Mouse (Mus musculus): ENCODE data around the gene Smim4.

The Smim4 gene

DNA sequence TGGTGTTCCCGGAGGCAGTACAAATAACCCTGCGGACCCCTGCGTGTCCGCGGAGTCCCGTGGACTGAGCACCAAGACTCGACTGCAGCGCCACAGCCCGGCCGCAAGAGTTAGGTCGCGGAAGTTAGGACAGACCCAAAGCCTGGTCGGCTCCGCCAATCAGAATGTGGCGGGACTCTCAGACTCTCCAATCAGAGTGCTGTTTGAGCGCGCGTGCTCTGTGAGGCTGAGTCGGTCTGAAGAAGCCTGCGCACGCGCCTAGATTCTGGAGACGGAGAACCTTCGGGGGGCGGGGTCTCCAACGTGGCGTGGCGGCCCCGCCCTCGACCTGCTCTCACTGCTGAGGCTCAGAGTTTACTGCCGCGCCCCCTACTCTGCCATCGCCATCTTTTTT, at the start of gene Smim4:
Gene Smim4 (minus strand): TSS at position 131 of the 394 bp plus-strand sequence.
- ATAC-seq (ENCODE audit: insufficient number of reproducible peaks, low FRiP score, low TSS enrichment): peak; percentile 97

DNA sequence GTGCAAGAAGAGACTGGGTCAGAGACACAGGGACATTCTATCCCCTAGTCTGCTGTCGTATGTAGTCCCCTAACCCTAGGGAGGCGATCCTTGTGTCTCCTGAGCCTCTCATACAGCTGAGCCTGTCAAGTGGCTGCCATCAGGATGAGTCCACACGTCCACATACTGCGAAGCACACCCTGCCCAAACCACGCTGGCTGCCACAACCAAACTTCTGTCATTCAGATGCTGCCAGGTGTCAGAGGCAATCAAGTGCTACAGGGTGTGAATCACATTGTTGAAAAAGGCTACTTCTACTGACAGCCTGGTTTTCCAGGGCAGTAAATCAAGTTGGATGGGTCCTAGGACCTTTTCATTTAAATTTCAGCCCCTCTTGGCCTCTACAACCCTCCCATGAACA, 49.0 kb upstream of the Smim4 start:
- no peak for ATAC-seq (ENCODE audit: insufficient number of reproducible peaks, low FRiP score, low TSS enrichment)

DNA sequence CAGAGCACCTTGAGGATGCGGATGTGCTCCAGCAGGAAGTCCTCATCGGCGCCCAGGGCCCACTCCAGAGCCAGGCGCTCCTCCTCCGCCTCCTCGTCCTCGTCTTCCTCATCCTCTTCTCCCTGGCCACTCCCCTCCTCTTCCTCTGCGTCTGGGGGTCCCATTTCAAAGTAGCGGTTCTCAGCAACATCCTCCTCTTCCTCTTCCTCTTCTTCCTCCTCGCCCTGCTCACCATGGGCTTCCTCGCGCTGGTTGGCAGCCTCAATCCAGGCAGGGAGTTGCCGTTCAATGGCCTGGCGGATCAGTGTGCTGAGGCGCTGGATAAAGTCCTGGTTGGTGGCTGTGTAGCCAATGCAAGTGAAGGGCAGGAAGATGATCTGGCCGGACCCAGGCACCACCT, 48.5 kb upstream of the Smim4 start:
- no peak for ATAC-seq (ENCODE audit: insufficient number of reproducible peaks, low FRiP score, low TSS enrichment)

DNA sequence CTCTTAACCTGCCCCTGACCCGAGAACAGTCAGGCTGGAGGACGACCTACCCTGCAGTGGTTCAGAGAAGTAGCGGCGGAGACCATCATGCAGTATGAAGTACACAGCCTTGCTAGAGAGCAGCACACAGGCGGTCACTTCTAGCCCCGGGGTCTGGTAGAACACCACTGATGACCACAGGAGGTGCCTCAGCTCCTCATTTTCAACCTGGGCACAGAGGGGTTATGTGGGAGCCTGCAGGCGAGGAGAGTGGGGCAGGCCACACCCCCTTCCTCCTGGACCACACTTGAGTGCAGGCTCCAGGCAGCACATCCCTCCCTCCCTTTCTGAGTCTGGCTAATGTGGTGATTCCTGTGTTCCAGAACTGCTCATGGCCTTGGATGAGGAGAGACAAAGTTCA, 44.8 kb upstream of the Smim4 start:
- no peak for ATAC-seq (ENCODE audit: insufficient number of reproducible peaks, low FRiP score, low TSS enrichment)

DNA sequence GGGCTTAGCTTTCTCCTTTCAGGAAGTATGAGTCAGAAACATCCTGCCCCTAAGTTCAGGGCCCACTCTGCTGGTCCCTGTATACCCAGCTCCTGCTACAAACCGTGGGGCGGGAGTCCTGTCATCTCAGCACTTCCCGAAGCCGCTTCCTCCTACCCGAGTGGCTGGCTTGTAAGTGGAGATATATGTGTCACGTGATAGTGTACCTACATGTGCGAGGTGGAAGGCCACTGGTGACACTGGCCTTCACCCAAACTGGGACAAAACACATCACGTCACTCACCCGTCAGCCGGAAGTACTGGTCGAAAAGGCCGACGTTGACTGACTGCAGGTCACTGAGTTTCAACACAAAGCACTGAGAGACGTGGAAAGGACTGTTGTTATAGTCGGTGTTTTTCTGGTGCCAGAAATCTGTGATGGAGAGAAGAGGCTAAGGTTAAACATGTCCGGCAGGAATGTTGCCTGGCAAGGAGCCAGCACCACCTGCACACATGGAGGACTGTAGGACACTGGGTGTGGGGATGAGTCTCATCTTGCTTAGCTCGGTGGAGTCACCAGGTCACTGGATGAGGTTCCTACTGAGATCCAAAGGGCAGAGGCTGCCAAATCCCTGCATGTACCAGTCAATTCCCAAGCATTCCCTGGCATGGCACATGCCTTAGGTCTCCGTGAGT, 44.2 kb upstream of the Smim4 start:
- peak; percentile 33; the same call in 1 of the 2 replicates for ATAC-seq (ENCODE audit: insufficient number of reproducible peaks, low FRiP score, low TSS enrichment)

DNA sequence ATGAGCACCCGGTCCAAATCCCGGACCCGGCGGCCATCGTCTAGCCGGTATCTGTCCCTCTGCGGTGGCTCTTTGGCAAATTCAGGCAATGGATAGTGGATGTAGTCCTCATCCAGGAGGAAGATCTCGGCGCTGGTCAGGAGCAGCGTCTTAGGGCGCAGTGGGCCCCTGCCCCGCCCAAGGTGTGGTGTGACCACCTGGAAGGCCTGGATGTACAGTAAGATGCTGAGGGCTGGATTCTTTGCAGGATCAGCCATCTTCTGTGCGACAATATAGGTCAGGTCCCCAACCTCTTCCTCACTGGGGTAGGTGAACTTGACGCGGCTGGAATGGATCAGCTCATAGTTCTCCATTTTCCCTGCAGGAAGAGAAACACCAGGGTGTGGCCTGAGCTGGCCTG, 43.1 kb upstream of the Smim4 start:
- no peak for ATAC-seq (ENCODE audit: insufficient number of reproducible peaks, low FRiP score, low TSS enrichment)

DNA sequence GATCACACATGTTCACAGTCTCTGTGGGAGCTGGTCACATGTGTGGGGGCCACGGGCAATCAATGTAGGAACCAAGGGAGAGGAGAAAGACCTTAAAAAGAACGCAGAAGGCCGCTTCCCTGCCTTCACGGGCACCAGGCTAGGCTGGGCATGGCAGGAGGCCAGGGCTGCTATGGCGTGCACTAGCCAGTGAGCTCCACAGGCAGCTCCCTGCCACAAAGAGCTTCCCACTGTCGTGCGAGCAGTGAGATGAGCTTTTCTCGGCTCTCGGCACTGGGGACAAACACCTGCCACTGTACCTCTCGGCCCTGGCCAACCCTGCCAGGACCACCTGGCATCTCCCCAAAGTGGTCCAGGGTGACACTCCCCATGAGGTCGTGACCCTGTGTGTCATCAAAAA, 42.6 kb upstream of the Smim4 start:
- ATAC-seq (ENCODE audit: insufficient number of reproducible peaks, low FRiP score, low TSS enrichment): no peak

DNA sequence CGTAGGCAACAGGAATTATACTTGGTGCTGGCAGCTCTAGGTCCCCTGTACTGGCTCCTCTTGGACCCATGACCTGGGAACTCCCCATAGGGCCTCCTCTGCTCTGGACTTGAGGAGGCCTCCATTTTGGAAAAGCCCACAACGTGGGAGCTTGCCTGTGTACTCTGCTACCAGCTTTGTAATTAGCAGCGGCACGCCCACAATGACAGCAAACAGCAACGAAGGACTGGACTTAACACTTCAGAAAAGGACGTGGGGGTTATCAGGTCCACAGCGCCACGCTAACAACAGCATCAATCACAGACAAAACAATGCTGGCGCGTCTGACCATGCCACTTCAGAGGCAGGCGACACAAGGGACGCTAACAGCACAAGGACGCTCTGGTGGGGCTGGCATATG, 42.2 kb upstream of the Smim4 start:
- ATAC-seq (ENCODE audit: insufficient number of reproducible peaks, low FRiP score, low TSS enrichment): no peak

DNA sequence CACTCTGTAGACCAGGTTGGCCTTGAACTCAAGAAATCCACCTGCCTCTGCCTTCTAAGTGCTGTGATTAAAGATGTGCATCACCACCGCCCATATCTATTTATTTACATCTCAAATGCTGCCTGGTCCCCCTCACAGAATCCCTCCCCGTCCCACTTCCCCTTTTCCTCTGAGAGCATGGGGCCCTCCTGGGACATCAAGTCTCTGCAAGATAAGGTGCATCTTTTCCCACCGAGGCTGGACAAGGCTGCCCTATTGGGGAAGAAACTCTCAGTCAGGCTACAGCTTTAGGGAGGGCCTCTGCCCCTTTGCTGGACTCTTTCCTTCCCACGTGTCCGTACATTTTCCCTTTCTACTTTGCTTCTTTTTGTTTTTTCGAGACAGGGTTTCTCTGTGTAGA, 40.8 kb upstream of the Smim4 start:
- ATAC-seq (ENCODE audit: insufficient number of reproducible peaks, low FRiP score, low TSS enrichment): no peak

DNA sequence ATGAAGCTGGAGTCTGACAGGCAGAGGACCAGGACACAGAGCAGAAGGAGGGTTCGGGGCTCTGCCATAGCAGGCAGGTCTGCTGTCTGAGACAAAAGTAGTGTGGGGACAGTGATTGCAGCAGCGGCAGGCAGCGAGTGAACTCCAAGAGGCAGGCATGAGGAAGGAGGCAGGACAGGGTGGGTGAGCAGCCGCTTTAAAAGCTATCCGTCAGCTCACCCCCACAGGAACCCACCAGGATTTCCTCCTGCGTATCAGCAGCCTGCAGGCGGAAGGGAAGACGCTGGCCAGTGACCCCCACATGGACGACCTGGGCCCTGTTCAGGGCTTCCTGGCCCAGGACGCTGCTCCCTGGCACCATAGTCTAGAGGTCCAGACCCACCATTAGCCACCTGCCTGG, 39.7 kb upstream of the Smim4 start, which contains the start of gene Stab1:
Gene Stab1 (minus strand): TSS at position 217 of the 400 bp plus-strand sequence.
- ATAC-seq (ENCODE audit: insufficient number of reproducible peaks, low FRiP score, low TSS enrichment): no peak

DNA sequence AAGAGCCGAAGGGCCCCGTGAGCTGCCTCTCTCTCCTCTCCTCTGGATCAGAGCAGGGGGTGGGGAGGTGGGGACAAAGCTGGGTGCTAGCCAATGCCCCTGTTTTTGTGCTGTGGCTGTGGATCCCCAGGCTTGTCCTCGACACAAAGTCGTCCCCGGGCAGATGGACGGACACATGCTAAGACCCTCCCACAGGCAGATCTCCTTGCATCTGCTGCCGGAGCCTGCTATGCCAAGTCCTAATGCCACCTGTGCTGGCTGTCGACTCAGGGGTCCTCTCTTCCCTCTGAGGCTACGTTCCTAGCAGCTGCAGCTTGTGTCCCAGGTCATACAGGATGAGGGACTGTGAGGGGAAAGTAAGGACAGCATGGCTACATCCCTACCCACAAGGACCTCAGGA, 38.1 kb upstream of the Smim4 start:
- ATAC-seq (ENCODE audit: insufficient number of reproducible peaks, low FRiP score, low TSS enrichment): no peak

DNA sequence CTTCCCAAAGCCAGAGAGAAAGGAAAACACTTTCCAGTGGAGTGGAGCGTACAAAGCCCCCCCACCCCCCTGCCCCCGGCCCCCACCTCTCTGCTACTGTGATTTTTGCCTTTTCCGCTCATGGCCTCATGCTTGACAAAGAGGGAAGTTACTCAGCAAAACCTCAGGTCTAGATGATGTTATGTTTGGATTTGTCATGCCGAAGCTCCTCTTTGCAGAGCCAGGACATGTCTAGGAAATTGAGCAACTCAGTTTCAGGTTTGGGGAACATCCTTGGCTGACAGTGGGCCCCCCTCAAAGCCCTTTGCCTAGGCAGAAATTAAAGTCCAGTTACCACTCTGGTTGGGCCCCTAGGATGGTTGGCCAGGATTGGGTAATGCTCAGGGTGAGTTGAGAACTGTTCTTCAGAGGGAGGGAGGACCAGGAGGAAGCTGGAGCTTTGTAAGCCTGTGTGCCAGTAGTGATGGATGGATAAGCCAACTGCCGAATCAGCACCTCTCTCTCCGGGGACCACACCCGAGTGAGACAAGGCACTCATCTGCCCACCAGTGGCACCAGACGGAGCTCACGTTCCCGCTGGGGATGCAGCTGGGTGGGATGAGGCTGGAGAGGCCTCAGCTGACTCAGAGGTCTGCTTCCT, 37.4 kb upstream of the Smim4 start:
- no peak for ATAC-seq (ENCODE audit: insufficient number of reproducible peaks, low FRiP score, low TSS enrichment)

DNA sequence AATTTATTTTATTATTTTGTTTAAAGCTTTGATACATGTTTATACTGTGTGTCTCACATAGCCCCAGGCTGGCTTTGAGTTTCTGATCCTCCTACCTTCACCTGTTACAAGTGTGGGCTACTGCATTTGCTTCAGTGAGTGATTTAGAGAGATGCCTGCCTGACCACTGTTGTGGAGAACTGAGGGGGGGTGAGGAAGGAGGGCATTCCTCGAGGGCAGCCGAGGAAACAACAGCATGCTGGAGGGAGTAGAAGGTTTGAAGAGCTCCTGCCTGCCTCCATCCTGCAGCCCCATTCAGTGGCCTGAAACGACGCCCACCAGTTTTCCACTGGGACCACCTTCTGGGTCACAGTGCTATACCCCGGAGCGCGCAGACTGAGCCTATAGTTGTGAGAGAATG, 36.7 kb upstream of the Smim4 start:
- ATAC-seq (ENCODE audit: insufficient number of reproducible peaks, low FRiP score, low TSS enrichment): no peak

DNA sequence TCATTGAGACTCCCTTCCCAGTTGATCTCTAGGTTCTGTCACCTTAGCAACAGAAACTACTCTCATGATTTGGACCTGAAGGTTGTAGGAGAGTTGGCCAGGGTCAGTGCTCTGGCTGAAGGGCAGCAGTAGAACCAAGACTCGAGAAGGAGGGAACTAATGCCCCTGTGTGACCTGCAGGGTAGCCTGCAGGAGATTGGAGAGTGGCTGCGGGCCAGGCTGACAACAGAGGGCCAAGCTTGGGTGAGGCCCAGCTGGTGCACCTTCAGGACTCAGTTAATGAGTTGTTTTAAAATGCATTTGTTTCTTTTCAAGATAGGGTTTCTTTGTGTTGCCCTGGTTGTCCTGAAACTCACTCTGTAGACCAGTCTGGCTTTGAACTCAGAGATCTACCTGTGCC, 36.3 kb upstream of the Smim4 start:
- ATAC-seq (ENCODE audit: insufficient number of reproducible peaks, low FRiP score, low TSS enrichment): no peak

DNA sequence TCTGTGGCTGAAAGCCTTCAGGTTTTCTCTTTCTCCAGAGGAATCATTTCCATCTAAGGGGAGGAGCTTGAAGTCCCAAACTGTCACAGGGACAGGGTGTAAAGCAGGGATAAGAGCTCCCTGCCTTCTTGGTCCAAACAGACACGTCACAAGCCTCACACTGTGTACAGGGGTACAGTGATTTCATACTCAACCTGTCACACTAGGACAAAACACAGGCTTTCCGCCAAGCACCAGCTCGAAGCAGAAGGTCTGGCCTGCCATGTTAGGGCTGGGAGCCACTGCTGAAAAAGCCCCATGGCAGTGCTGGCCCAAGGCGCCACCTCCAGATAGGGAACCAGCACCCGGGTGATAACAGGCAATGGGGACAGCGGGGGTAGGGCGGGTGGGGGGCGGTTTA, 35.3 kb upstream of the Smim4 start:
- ATAC-seq (ENCODE audit: insufficient number of reproducible peaks, low FRiP score, low TSS enrichment): peak; percentile 37

DNA sequence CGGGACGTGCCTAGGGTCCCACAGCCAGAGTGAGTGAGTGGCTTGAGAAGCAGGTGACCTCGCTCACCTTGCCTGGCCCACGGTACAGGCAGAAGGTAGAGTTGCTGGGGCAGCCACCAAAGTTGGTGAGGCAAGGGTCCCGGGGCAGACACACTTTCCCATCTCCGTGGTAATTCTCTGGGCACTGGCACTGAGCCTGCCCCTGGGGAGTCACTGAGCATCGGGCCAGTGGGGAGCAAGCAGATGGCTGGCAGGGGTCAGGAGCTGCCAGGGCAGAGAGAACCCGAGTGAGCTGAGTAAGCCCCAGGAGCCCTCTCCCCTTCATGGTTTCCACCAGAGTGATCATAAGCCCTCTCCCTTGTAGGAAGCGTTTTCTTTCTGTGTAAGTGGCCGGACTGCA, 32.9 kb upstream of the Smim4 start:
- ATAC-seq (ENCODE audit: insufficient number of reproducible peaks, low FRiP score, low TSS enrichment): no peak

DNA sequence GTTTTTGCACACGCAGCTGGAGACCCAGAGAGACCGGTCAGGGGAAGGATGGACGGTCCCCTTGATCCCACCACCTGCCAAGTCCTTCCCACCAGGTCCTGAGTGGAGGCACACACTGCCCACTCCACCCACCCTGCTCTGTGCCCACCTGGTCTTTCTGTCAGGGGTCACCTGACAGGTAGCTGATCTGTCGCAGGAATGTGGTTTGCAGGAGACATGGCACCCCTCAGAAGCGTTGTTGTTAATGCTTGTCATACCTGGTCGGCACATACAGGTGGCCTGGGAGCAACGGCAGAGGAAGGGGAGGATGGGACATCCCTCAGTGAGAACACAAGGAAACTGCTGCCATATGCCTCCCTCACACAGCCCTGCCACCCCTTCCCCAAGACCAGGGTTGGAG, 32.4 kb upstream of the Smim4 start:
- ATAC-seq (ENCODE audit: insufficient number of reproducible peaks, low FRiP score, low TSS enrichment): no peak

DNA sequence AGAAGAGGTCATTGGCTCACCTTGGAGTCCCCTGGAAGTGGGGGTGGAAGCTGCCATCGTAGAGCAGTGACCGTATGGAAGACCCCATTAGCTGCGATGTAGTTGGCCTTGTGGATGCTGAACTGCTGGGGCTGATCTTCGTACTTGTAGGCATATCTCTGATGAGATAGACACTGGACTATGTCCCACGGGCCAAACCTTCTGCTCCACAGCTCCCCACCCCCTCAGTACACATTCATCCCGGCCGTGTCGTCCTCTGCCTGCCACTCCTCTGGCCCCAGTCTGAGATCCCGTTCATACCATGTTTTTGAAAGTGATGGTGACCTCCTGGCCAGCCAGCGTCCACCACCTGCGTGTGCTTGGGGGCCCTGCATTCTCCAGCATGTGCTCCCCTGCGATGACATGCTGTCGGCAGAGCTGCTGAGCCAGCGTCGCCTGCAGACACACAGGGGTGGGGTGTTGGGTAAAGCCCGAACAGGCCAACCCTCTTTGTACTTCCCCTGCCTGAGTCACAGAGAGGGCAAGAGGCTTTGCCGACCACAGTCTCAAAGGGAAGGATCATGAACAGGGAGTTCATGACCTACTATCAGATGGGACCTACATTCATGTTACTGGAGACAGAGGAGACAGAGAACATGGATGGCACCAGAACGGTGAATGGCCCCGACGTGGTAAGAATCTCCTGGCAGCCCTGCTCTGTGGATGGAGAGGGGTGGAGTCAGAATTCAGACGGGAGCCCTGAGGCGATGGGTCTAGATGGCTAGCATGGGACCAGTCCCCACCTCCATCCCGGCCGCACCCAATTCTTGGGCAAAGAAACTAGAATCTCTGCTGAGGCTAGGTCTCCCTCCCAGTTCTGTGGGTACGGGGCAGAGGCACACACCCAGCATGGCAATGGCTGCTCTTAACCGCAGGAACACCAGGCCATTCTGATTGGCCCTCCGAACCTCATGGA, 31.7 kb upstream of the Smim4 start:
- no peak for ATAC-seq (ENCODE audit: insufficient number of reproducible peaks, low FRiP score, low TSS enrichment)

DNA sequence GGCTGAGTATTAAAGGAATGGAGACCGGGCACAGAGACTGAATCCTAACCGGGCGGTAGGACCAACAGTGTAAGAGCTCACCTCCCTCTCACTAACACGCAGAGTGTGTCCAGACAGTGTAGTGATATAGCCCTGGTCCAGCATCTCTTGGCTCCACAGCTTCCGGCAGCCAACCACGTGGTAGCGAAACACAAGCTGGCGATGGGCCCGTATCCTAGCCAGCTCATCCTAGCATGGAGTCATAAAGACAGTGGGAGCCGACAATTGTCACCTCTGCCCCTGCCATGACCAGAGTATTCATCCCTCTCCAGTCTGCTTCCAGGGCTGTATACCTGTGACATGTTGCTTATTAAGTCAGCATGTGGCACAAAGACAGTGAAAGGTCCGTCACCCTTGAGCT, 16.9 kb upstream of the Smim4 start:
- no peak for ATAC-seq (ENCODE audit: insufficient number of reproducible peaks, low FRiP score, low TSS enrichment)

DNA sequence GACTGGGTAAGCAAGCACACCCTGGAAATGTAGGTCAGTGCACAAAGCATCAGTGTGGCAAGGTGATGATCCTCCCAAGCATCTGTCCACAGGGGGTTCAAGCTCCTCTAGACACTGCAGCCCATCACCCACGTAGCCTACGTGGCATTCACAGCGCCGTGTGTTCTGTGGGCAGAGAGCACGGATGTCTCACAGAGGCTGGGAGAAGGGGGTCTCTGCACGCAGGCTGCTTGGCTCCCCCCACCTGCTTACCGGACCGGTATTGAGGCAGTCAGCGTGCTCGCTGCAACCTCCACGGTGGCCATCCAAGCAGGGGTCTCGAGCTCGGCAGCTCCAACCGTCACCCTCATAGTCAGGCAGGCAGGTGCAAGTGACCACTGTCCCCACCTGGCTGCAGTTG, 12.3 kb upstream of the Smim4 start:
- no peak for ATAC-seq (ENCODE audit: insufficient number of reproducible peaks, low FRiP score, low TSS enrichment)

DNA sequence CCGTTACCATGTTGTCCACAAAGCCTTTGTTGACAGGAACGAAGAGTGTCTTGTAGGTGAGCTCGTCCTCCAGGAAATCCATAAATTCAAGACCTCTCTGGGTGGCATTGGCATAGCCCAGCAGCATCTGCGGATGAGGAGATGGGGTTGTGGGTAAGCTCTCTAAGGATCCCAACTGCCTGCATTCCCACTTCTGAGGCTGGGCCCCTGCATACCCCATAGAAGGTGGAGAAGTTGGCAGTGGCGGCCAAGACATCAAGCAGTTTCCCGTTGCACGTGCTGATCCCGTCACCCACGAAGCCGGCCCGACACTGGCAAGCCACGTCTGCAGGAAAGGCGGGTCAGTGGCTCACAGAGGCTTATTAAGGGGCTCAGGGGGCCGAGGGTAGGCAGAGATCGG, 11.4 kb upstream of the Smim4 start:
- ATAC-seq (ENCODE audit: insufficient number of reproducible peaks, low FRiP score, low TSS enrichment): no peak

Measured in cerebellum, adult (tissue).